Mouse (Mus musculus) neural tube, embryonic 12.5 days (tissue): ENCODE data around the gene Enpep. TPM values are rescaled to one million over a fixed set of nuclear protein-coding genes. Genes with fewer than 3 reads are reported as not detected.

ENCODE experiments used
- ATAC-seq: fragments of 200-750 bp; cut with Nextera tagmentation; 2 replicates; pipeline ENCODE4 v1.8.0; 2017; ENCODE audit warnings: low read depth, mild to moderate bottlenecking, moderate TSS enrichment, moderate library complexity; ENCODE audit not compliant: low FRiP score
- H3K27ac ChIP-seq: fragments of 300-500 bp; sonication (generic); 2 replicates; pipeline ENCODE4 v1.5.1; 2016
- H3K27me3 ChIP-seq: fragments of 300-500 bp; sonication (generic); replicated peaks from 2 replicates; pipeline ENCODE4 v1.6.1; 2016; ENCODE audit warnings: mild to moderate bottlenecking
- H3K36me3 ChIP-seq: fragments of 300-500 bp; sonication (generic); 2 replicates; pipeline ENCODE4 v1.6.1; 2016; ENCODE audit warnings: mild to moderate bottlenecking
- H3K4me1 ChIP-seq: fragments of 300-500 bp; sonication (generic); 2 replicates; pipeline ENCODE4 v1.6.1; 2016
- H3K4me2 ChIP-seq: fragments of 300-500 bp; sonication (generic); replicated peaks from 2 replicates; pipeline ENCODE4 v1.6.1; 2016; ENCODE audit warnings: mild to moderate bottlenecking
- H3K4me3 ChIP-seq: fragments of 300-500 bp; sonication (generic); 2 replicates; pipeline ENCODE4 v1.5.1; 2016
- H3K9ac ChIP-seq: fragments of 300-500 bp; sonication (generic); 2 replicates; pipeline ENCODE4 v1.6.1; 2016; ENCODE audit warnings: mild to moderate bottlenecking
- H3K9me3 ChIP-seq: fragments of 300-500 bp; sonication (generic); 2 replicates; pipeline ENCODE4 v1.6.1; 2016; ENCODE audit warnings: mild to moderate bottlenecking
- WGBS: fragments of 180-500 bp; shearing (Covaris S2); methylation state at CpG from one replicate; pipeline ENCODE4 v1.1.7; 2016; 5-methylcytosine and 5-hydroxymethylcytosine counted together
- polyA plus RNA-seq: library from polyadenylated mRNA; unstranded; fragments of >200 nt; fragmentation: Nextera tagmentation; extraction: Ambion mirVana; gene quantifications from 2 replicates; pipeline ENCODE4 v1.2.1, GENCODE M21; 2016

The Enpep gene
- polyA plus RNA-seq, 1 experiment from 2014 or later: 1.2 TPM

GRCm38 (mm10) chr3:129308876-129309275 lies 23.6 kb downstream of the Enpep start:
- Histone ChIP-seq H3K36me3 (no peaks in the 10 kb centered on the region), H3K4me3 (no peak overlapping the region), H3K9ac (no peak overlapping the region), H3K4me2 (no peak overlapping the region), H3K9me3 (no peaks in the 10 kb centered on the region), H3K4me1 (no peaks in the 10 kb centered on the region), H3K27me3 (no peaks in the 10 kb centered on the region), H3K27ac (no peak overlapping the region)
- 77% methylated on average over 9 of the region's 9 CpGs for WGBS
- ATAC-seq: no peak

- WGBS: 48% methylated on average over 10 of the region's 10 CpGs
- H3K9ac ChIP-seq: no peak overlapping the region
These were observed 24.3 kb downstream of the Enpep start for GRCm38 (mm10) chr3:129308102-129308752.

GRCm38 (mm10) chr3:129303941-129304340 lies 28.6 kb downstream of the Enpep start:
- Histone ChIP-seq H3K36me3 (no peaks in the 10 kb centered on the region), H3K4me2 (no peak overlapping the region), H3K4me1 (no peaks in the 10 kb centered on the region), H3K9ac (no peak overlapping the region), H3K27me3 (no peaks in the 10 kb centered on the region), H3K9me3 (no peaks in the 10 kb centered on the region), H3K27ac (no peak overlapping the region), H3K4me3 (no peak overlapping the region)
- no peak for ATAC-seq
- WGBS: 17% methylated on average over 3 of the region's 3 CpGs

More at GRCm38 (mm10) chr3:129308102-129308752, 24.3 kb downstream of the Enpep start:
- no peak overlapping the region for H3K27ac ChIP-seq
- H3K9me3 ChIP-seq: no peaks in the 10 kb centered on the region
- H3K4me3 ChIP-seq: no peak overlapping the region
- H3K4me2 ChIP-seq: no peak overlapping the region
- H3K27me3 ChIP-seq: no peaks in the 10 kb centered on the region
- no peaks in the 10 kb centered on the region for H3K36me3 ChIP-seq
- H3K4me1 ChIP-seq: no peaks in the 10 kb centered on the region
- ATAC-seq: peak; percentile 82; the same call in 1 of the 2 replicates

- 74% methylated on average over 1 of the region's 1 CpGs for WGBS
These were observed 32.6 kb downstream of the Enpep start for GRCm38 (mm10) chr3:129299874-129300273.

GRCm38 (mm10) chr3:129298606-129299005 lies 33.9 kb downstream of the Enpep start:
- Histone ChIP-seq H3K9ac (no peak overlapping the region), H3K4me3 (no peak overlapping the region), H3K9me3 (no peaks in the 10 kb centered on the region), H3K4me1 (no peaks in the 10 kb centered on the region), H3K27me3 (no peaks in the 10 kb centered on the region), H3K27ac (no peak overlapping the region), H3K36me3 (no peaks in the 10 kb centered on the region), H3K4me2 (no peak overlapping the region)
- 91% methylated on average over 8 of the region's 8 CpGs for WGBS
- no peak for ATAC-seq

More at GRCm38 (mm10) chr3:129299874-129300273, 32.6 kb downstream of the Enpep start:
- Histone ChIP-seq H3K9me3 (no peaks in the 10 kb centered on the region), H3K9ac (no peak overlapping the region), H3K36me3 (no peaks in the 10 kb centered on the region), H3K4me1 (no peaks in the 10 kb centered on the region), H3K27ac (no peak overlapping the region), H3K27me3 (no peaks in the 10 kb centered on the region), H3K4me2 (no peak overlapping the region), H3K4me3 (no peak overlapping the region)
- no peak for ATAC-seq

- H3K4me3 ChIP-seq: no peak overlapping the region
- 84% methylated on average over 5 of the region's 5 CpGs for WGBS
- no peaks in the 10 kb centered on the region for H3K27me3 ChIP-seq
- ATAC-seq: no peak
- H3K4me2 ChIP-seq: no peak overlapping the region
- no peaks in the 10 kb centered on the region for H3K36me3 ChIP-seq
- H3K9me3 ChIP-seq: no peaks in the 10 kb centered on the region
- H3K9ac ChIP-seq: no peak overlapping the region
- H3K4me1 ChIP-seq: no peaks in the 10 kb centered on the region
- no peak overlapping the region for H3K27ac ChIP-seq
These were observed 35.5 kb downstream of the Enpep start for GRCm38 (mm10) chr3:129296994-129297393.

- no peaks in the 10 kb centered on the region for H3K4me1 ChIP-seq
- ATAC-seq: no peak
- no peak overlapping the region for H3K9ac ChIP-seq
- WGBS: 52% methylated on average over 2 of the region's 2 CpGs
- H3K4me2 ChIP-seq: no peak overlapping the region
- H3K9me3 ChIP-seq: no peaks in the 10 kb centered on the region
- H3K27ac ChIP-seq: no peak overlapping the region
- no peaks in the 10 kb centered on the region for H3K27me3 ChIP-seq
- H3K4me3 ChIP-seq: no peak overlapping the region
- no peaks in the 10 kb centered on the region for H3K36me3 ChIP-seq
These were observed 36.6 kb downstream of the Enpep start for GRCm38 (mm10) chr3:129295883-129296282.

GRCm38 (mm10) chr3:129289536-129289935 lies 43.0 kb downstream of the Enpep start:
- ATAC-seq: no peak
- H3K4me3 ChIP-seq: no peak overlapping the region
- no peak overlapping the region for H3K4me2 ChIP-seq
- no peak overlapping the region for H3K27ac ChIP-seq
- H3K4me1 ChIP-seq: no peaks in the 10 kb centered on the region
- no peaks in the 10 kb centered on the region for H3K9me3 ChIP-seq
- H3K27me3 ChIP-seq: no peaks in the 10 kb centered on the region
- WGBS: 82% methylated on average over 8 of the region's 8 CpGs
- H3K36me3 ChIP-seq: no peaks in the 10 kb centered on the region
- no peak overlapping the region for H3K9ac ChIP-seq

GRCm38 (mm10) chr3:129287140-129287539 lies 45.4 kb downstream of the Enpep start:
- H3K9me3 ChIP-seq: no peaks in the 10 kb centered on the region
- H3K27me3 ChIP-seq: no peaks in the 10 kb centered on the region
- WGBS: 93% methylated on average over 8 of the region's 8 CpGs

GRCm38 (mm10) chr3:129286426-129286825 lies 46.1 kb downstream of the Enpep start:
- H3K27me3 ChIP-seq: no peaks in the 10 kb centered on the region
- H3K9ac ChIP-seq: no peak overlapping the region
- 77% methylated on average over 7 of the region's 7 CpGs for WGBS
- no peak overlapping the region for H3K4me3 ChIP-seq
- H3K9me3 ChIP-seq: no peaks in the 10 kb centered on the region
- H3K4me2 ChIP-seq: no peak overlapping the region
- H3K4me1 ChIP-seq: no peaks in the 10 kb centered on the region
- H3K36me3 ChIP-seq: no peaks in the 10 kb centered on the region
- ATAC-seq: no peak
- H3K27ac ChIP-seq: no peak overlapping the region

More at GRCm38 (mm10) chr3:129287140-129287539, 45.4 kb downstream of the Enpep start:
- Histone ChIP-seq H3K9ac (no peak overlapping the region), H3K27ac (no peak overlapping the region), H3K4me1 (no peaks in the 10 kb centered on the region), H3K4me3 (no peak overlapping the region), H3K4me2 (no peak overlapping the region), H3K36me3 (no peaks in the 10 kb centered on the region)
- no peak for ATAC-seq

- no peaks in the 10 kb centered on the region for H3K4me1 ChIP-seq
- H3K4me3 ChIP-seq: no peak overlapping the region
- 83% methylated on average over 5 of the region's 5 CpGs for WGBS
- ATAC-seq: no peak
- no peak overlapping the region for H3K9ac ChIP-seq
- H3K36me3 ChIP-seq: no peaks in the 10 kb centered on the region
- no peak overlapping the region for H3K27ac ChIP-seq
- H3K27me3 ChIP-seq: no peaks in the 10 kb centered on the region
- H3K9me3 ChIP-seq: no peaks in the 10 kb centered on the region
- H3K4me2 ChIP-seq: no peak overlapping the region
These were observed 48.2 kb downstream of the Enpep start for GRCm38 (mm10) chr3:129284326-129284725.

- H3K36me3 ChIP-seq: no peaks in the 10 kb centered on the region
- H3K4me2 ChIP-seq: no peak overlapping the region
- no peak overlapping the region for H3K4me3 ChIP-seq
- 93% methylated on average over 8 of the region's 8 CpGs for WGBS
- ATAC-seq: no peak
- H3K4me1 ChIP-seq: no peaks in the 10 kb centered on the region
- H3K27me3 ChIP-seq: no peaks in the 10 kb centered on the region
- no peaks in the 10 kb centered on the region for H3K9me3 ChIP-seq
- no peak overlapping the region for H3K27ac ChIP-seq
- H3K9ac ChIP-seq: no peak overlapping the region
These were observed 53.1 kb downstream of the Enpep start for GRCm38 (mm10) chr3:129279441-129279840.

GRCm38 (mm10) chr3:129273156-129273831 lies 59.2 kb downstream of the Enpep start:
- no peak for ATAC-seq
- H3K9ac ChIP-seq: no peak overlapping the region
- 80% methylated on average over 6 of the region's 6 CpGs for WGBS
- H3K9me3 ChIP-seq: no peaks in the 10 kb centered on the region
- no peak overlapping the region for H3K27ac ChIP-seq
- H3K4me1 ChIP-seq: no peaks in the 10 kb centered on the region
- no peaks in the 10 kb centered on the region for H3K27me3 ChIP-seq
- no peaks in the 10 kb centered on the region for H3K36me3 ChIP-seq
- no peak overlapping the region for H3K4me2 ChIP-seq
- H3K4me3 ChIP-seq: no peak overlapping the region
